Mouse (Mus musculus): Measurements from ENCODE around the gene Chn1. TPM values are rescaled to one million over a fixed set of nuclear protein-coding genes. Genes with fewer than 3 reads are reported as not detected.

Gene Chn1
- polyA plus RNA-seq, 1 experiment from 2014 or later, result 23.9 TPM

DNA sequence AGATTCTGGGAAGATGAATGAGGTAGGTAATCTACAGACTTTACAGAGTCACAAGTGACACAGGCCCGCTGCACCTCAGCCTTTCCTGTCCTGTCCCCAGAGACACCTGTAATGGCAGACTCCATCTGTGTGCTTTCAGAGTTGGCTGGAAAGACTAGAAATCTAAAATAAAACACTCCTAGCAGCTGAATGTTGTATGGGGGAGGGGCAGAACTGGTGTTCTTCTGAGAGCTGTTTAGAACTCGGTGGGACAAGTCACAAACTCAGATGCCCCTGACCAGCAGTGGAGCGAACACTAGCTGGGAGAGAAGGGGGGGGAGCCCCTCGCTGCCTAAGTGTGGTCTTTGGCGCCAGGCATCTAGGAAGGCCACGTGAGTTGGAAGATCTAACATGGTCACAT lies 203.2 kb downstream of the Chn1 start:
- H3K4me2 ChIP-seq, result peak overlapping the region; percentile 57; the same call in 1 of the 2 replicates
- no peak for ATAC-seq (ENCODE audit: insufficient number of reproducible peaks, insufficient read depth, low FRiP score, low TSS enrichment, low read depth)
- no peak overlapping the region for H3K27ac ChIP-seq
- no peaks in the 10 kb centered on the region for H3K9me3 ChIP-seq
- H3K4me1 ChIP-seq, result peaks cover 27% of the 10 kb centered on the region; the same call in 1 of the 2 replicates
- peaks cover 47% of the 10 kb centered on the region for H3K27me3 ChIP-seq
- no peaks in the 10 kb centered on the region for H3K36me3 ChIP-seq
- H3K4me3 ChIP-seq, result no peak overlapping the region
- no peak overlapping the region for H3K9ac ChIP-seq
- 53% methylated on average over 6 of the region's 6 CpGs for WGBS

- H3K9me3 ChIP-seq, result no peaks in the 10 kb centered on the region
- ATAC-seq (ENCODE audit: insufficient number of reproducible peaks, insufficient read depth, low FRiP score, low TSS enrichment, low read depth), result no peak
- 95% methylated on average over 9 of the region's 9 CpGs for WGBS
- H3K9ac ChIP-seq, result no peak overlapping the region
- H3K27ac ChIP-seq, result no peak overlapping the region
- H3K4me1 ChIP-seq, result peaks cover 27% of the 10 kb centered on the region; the same call in 1 of the 2 replicates
- H3K27me3 ChIP-seq, result peaks cover 42% of the 10 kb centered on the region
- no peak overlapping the region for H3K4me3 ChIP-seq
- no peaks in the 10 kb centered on the region for H3K36me3 ChIP-seq
- no peak overlapping the region for H3K4me2 ChIP-seq
These were observed 203.8 kb downstream of the Chn1 start for GRCm38 (mm10) chr2:73571304-73571703.

- WGBS, result 15% methylated on average over 8 of the region's 8 CpGs
- no peak overlapping the region for H3K9ac ChIP-seq
- peaks cover 24% of the 10 kb centered on the region; the same call in 1 of the 2 replicates for H3K27me3 ChIP-seq
- no peaks in the 10 kb centered on the region for H3K36me3 ChIP-seq
- H3K4me2 ChIP-seq, result peak overlapping the region; percentile 57
- H3K9me3 ChIP-seq, result no peaks in the 10 kb centered on the region
- no peak overlapping the region for H3K27ac ChIP-seq
- no peak for ATAC-seq (ENCODE audit: insufficient number of reproducible peaks, insufficient read depth, low FRiP score, low TSS enrichment, low read depth)
- peak overlapping the region; percentile 25; the same call in 1 of the 2 replicates for H3K4me3 ChIP-seq
- peaks cover 26% of the 10 kb centered on the region for H3K4me1 ChIP-seq
These were observed 208.0 kb downstream of the Chn1 start for GRCm38 (mm10) chr2:73566989-73567605.

DNA sequence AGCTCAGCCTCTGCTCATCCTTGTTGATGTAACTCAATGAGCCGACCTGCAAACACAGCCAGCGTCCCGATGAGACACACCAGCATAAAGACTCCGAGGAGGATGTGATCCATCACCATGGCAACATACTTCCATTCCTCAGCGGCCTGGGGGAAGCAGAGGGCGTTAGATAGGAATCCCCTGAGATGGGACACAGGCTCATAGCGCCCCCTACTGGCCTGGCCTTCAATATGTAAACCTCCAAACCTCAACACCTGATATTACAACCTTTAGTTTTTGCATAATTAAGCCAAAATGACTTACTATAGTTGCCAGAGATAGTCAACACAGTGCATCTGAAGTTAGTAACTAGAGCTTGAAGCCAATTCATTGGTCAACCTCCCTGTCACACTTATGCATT lies 209.0 kb downstream of the Chn1 start:
- Histone ChIP-seq H3K4me2 (no peak overlapping the region), H3K27ac (no peak overlapping the region), H3K36me3 (no peaks in the 10 kb centered on the region), H3K4me3 (no peak overlapping the region), H3K9me3 (no peaks in the 10 kb centered on the region), H3K9ac (no peak overlapping the region), H3K27me3 (peaks cover 19% of the 10 kb centered on the region; the same call in 1 of the 2 replicates), H3K4me1 (peaks cover 26% of the 10 kb centered on the region)
- WGBS, result 17% methylated on average over 7 of the region's 7 CpGs
- no peak for ATAC-seq (ENCODE audit: insufficient number of reproducible peaks, insufficient read depth, low FRiP score, low TSS enrichment, low read depth)

DNA sequence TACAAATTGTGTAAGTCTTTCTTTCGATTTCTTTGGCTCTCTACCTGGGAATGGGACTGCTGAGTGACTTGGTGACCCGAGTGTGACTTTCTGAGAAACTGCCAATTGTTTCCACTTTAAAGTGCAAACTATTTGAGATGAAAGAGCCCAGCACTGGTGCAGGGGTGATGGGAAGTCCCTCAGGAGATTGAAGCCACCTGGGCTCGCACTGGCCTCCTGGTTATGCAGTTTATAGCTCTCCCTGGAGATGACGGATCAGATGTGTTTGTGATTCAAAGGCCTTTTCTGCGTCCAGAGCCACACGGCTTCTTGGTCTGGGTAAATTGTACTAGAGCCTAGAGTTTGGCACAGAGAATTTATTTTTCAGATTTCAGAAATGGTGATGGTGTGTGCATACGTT lies 211.5 kb downstream of the Chn1 start:
- Histone ChIP-seq H3K4me1 (peaks cover 30% of the 10 kb centered on the region), H3K27me3 (peaks cover 10% of the 10 kb centered on the region; the same call in 1 of the 2 replicates), H3K4me3 (no peak overlapping the region), H3K9ac (no peak overlapping the region), H3K4me2 (no peak overlapping the region), H3K9me3 (no peaks in the 10 kb centered on the region), H3K27ac (no peak overlapping the region), H3K36me3 (no peaks in the 10 kb centered on the region)
- ATAC-seq (ENCODE audit: insufficient number of reproducible peaks, insufficient read depth, low FRiP score, low TSS enrichment, low read depth), result no peak
- 40% methylated on average over 7 of the region's 7 CpGs for WGBS

DNA sequence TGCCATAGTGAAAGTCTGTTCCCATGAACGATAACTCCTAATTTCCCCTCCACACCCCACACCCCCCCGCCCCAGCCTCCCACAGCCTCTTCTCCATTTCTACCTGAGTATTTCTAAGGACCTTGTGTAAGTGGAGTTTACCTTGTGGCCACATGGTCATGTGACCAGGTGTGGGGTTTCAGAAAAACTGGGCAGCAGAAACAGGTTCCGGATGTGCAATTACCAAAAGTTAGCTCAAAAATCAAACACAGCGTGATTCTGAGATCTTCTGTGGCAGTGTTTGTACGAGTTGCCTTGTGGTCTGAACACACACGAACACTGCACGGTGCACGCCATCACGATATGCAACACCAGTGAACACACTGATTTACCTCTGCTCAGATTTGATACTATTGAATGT lies 212.5 kb downstream of the Chn1 start:
- ATAC-seq (ENCODE audit: insufficient number of reproducible peaks, insufficient read depth, low FRiP score, low TSS enrichment, low read depth), result no peak
- Histone ChIP-seq H3K27ac (no peak overlapping the region), H3K4me3 (no peak overlapping the region), H3K9ac (no peak overlapping the region), H3K4me2 (no peak overlapping the region), H3K4me1 (peaks cover 30% of the 10 kb centered on the region), H3K9me3 (no peaks in the 10 kb centered on the region), H3K36me3 (no peaks in the 10 kb centered on the region), H3K27me3 (peaks cover under 1% of the 10 kb centered on the region; the same call in 1 of the 2 replicates)
- WGBS, result 64% methylated on average over 9 of the region's 9 CpGs

GRCm38 (mm10) chr2:73561665-73562063 lies 213.5 kb downstream of the Chn1 start:
- peaks cover 24% of the 10 kb centered on the region for H3K4me1 ChIP-seq
- H3K27ac ChIP-seq, result no peak overlapping the region
- no peaks in the 10 kb centered on the region for H3K9me3 ChIP-seq
- H3K36me3 ChIP-seq, result no peaks in the 10 kb centered on the region
- H3K9ac ChIP-seq, result no peak overlapping the region
- no peak for ATAC-seq (ENCODE audit: insufficient number of reproducible peaks, insufficient read depth, low FRiP score, low TSS enrichment, low read depth)
- H3K4me3 ChIP-seq, result peak overlapping the region; percentile 40
- H3K4me2 ChIP-seq, result peak overlapping the region; percentile 67
- 6% methylated on average over 8 of the region's 8 CpGs for WGBS
- no peaks in the 10 kb centered on the region for H3K27me3 ChIP-seq

GRCm38 (mm10) chr2:73560899-73561664 lies 214.1 kb downstream of the Chn1 start:
- Histone ChIP-seq H3K27me3 (no peaks in the 10 kb centered on the region), H3K9ac (peak overlapping the region; percentile 55; the same call in 1 of the 2 replicates), H3K4me3 (peak overlapping the region; percentile 40), H3K27ac (no peak overlapping the region), H3K4me2 (peak overlapping the region; percentile 67), H3K9me3 (no peaks in the 10 kb centered on the region), H3K36me3 (no peaks in the 10 kb centered on the region), H3K4me1 (peaks cover 24% of the 10 kb centered on the region)
- no peak for ATAC-seq (ENCODE audit: insufficient number of reproducible peaks, insufficient read depth, low FRiP score, low TSS enrichment, low read depth)
- WGBS, result 2% methylated on average over 23 of the region's 23 CpGs

Other genes with a start within 250 kb of the Chn1 start
- gene Wipf1, start 245.6 kb downstream of the Chn1 start, polyA plus RNA-seq (2015; fragmentation: Nextera tagmentation; extraction: Ambion mirVana), result 19.9 and 23.4 TPM in 2 replicates
- 1.5 and 3.2 TPM in 2 replicates for gene Chrna1, start 195.0 kb downstream of the Chn1 start, polyA plus RNA-seq (2015; fragmentation: Nextera tagmentation; extraction: Ambion mirVana)
- 74.7 and 81.9 TPM in 2 replicates for gene Atf2, start 117.3 kb upstream of the Chn1 start, polyA plus RNA-seq (2015; fragmentation: Nextera tagmentation; extraction: Ambion mirVana)
- gene Atp5g3, start 136.0 kb upstream of the Chn1 start, polyA plus RNA-seq (2015; fragmentation: Nextera tagmentation; extraction: Ambion mirVana), result 1,080 and 1,089 TPM in 2 replicates

Measured in embryonic facial prominence, embryonic 13.5 days (tissue).